Mouse (Mus musculus) lung, embryonic 14.5 days (tissue): Measurements from ENCODE around the gene Bbs9. TPM values are rescaled to one million over a fixed set of nuclear protein-coding genes. Genes with fewer than 3 reads are reported as not detected.

Experiments
- ATAC-seq: fragments of 200-750 bp; cut with Nextera tagmentation; 2 replicates; pipeline ENCODE4 v1.8.0; 2017; ENCODE audit warnings: mild to moderate bottlenecking, moderate TSS enrichment, moderate library complexity; ENCODE audit not compliant: insufficient read depth
- DNase-seq: peaks from one replicate; pipeline ENCODE4 v3.0.0-alpha.2; 2015
- H3K27ac ChIP-seq: fragments of 300-500 bp; sonication (generic); 2 replicates; pipeline ENCODE4 v1.5.1; 2014; ENCODE audit warnings: low read depth, mild to moderate bottlenecking, moderate library complexity
- H3K27me3 ChIP-seq: fragments of 300-500 bp; sonication (generic); 2 replicates; pipeline ENCODE4 v1.6.1; 2014; ENCODE audit warnings: low read length, control low read depth; ENCODE audit not compliant: insufficient read depth
- H3K36me3 ChIP-seq: fragments of 300-500 bp; sonication (generic); 2 replicates; pipeline ENCODE4 v1.6.1; 2014; ENCODE audit warnings: control low read depth; ENCODE audit not compliant: insufficient read depth
- H3K4me1 ChIP-seq: fragments of 300-500 bp; sonication (generic); 2 replicates; pipeline ENCODE4 v1.6.1; 2014; ENCODE audit warnings: antibody characterized with exemption, control low read depth; ENCODE audit not compliant: insufficient read depth
- H3K4me2 ChIP-seq: fragments of 300-500 bp; sonication (generic); 2 replicates; pipeline ENCODE4 v1.6.1; 2014; ENCODE audit warnings: mild to moderate bottlenecking
- H3K4me3 ChIP-seq: fragments of 300-500 bp; sonication (generic); 2 replicates; pipeline ENCODE4 v1.5.1; 2014; ENCODE audit warnings: low read depth, low read length
- H3K9ac ChIP-seq: fragments of 300-500 bp; sonication (generic); 2 replicates; pipeline ENCODE4 v1.6.1; 2014
- H3K9me3 ChIP-seq: fragments of 300-500 bp; sonication (generic); 2 replicates; pipeline ENCODE4 v1.6.1; 2016; ENCODE audit warnings: low read depth, low read length, control low read depth
- CTCF ChIP-seq: IDR thresholded peaks from 2 replicates; pipeline ENCODE4 v1.5.1; 2016; ENCODE audit warnings: antibody characterized with exemption, low read depth
- WGBS: fragments of 180-500 bp; shearing (Covaris S2); extraction: QIAGEN DNeasy Blood & Tissue Kit; methylation state at CpG from one replicate; pipeline ENCODE4 v1.1.7; 2014; 5-methylcytosine and 5-hydroxymethylcytosine counted together
- polyA plus RNA-seq: library from polyadenylated mRNA; unstranded; fragments of >200 nt; fragmentation: Nextera tagmentation; extraction: Ambion mirVana; gene quantifications from 2 replicates; pipeline ENCODE4 v1.2.1, GENCODE M21; 2014

Bbs9 gene
- polyA plus RNA-seq, 1 experiment from 2014 or later: 17.1 TPM

DNA sequence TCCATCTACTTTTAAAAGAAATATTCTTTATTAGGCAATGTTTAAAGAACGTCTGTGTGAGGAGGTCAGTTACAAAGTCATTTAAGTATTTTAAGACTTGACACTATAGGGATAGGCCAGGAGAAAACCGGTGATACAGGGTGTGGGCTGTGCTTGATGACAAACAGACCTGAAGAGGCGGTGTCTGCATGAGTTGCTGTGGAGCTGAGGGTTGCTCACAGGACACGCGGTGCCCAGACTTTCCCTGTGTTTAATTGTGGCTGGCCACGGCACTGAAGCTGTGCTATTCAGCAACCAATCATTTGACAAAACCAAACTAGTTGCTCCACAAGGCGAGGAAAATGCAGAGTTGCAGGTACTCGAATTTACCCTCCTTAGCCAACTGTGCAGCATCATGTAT, 286.0 kb downstream of the Bbs9 start:
- Histone ChIP-seq H3K4me1 (no peaks in the 10 kb centered on the region), H3K27ac (no peak overlapping the region), H3K9me3 (no peaks in the 10 kb centered on the region), H3K4me2 (no peak overlapping the region), H3K27me3 (no peaks in the 10 kb centered on the region), H3K9ac (no peak overlapping the region), H3K36me3 (no peaks in the 10 kb centered on the region), H3K4me3 (no peak overlapping the region)
- DNase-seq (no peak), ATAC-seq (no peak)
- TF ChIP-seq CTCF: no peak
- WGBS: 66% methylated on average over 8 of the region's 8 CpGs

DNA sequence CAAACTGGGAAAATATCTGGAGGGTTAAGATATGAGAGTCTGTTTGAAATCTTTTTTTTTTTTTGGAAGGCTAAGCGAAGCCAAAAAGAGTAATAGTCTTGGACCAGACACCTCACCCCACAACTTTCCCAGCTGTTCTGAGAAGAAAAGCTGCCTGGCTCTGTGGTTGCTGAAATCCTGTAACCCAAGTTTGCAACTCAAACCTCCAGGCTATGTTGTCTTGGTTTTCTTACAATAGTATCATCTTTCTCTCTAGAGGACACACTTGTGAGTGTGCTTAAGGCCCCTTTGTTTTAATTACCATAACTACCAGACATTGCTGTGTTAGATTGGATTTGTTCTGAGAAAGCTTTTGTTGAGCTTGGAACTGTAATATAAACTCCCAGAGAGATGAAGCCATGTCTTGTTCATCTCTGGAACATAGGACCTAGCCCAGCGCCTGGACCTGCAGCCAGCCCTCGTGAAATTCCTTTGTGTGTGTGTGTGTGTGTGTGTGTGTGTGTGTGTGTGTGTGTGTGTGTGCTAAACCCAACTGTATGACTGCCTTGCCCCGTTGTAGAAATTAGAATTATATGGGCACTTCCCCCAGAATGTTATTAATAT, 290.2 kb downstream of the Bbs9 start:
- Histone ChIP-seq H3K4me1 (no peaks in the 10 kb centered on the region), H3K27ac (no peak overlapping the region), H3K4me2 (no peak overlapping the region), H3K9me3 (no peaks in the 10 kb centered on the region), H3K27me3 (no peaks in the 10 kb centered on the region), H3K36me3 (no peaks in the 10 kb centered on the region), H3K4me3 (no peak overlapping the region), H3K9ac (no peak overlapping the region)
- peak; percentile 61 for DNase-seq
- no peak for TF ChIP-seq CTCF
- no peak for ATAC-seq
- WGBS: 34% methylated on average over 4 of the region's 4 CpGs

DNA sequence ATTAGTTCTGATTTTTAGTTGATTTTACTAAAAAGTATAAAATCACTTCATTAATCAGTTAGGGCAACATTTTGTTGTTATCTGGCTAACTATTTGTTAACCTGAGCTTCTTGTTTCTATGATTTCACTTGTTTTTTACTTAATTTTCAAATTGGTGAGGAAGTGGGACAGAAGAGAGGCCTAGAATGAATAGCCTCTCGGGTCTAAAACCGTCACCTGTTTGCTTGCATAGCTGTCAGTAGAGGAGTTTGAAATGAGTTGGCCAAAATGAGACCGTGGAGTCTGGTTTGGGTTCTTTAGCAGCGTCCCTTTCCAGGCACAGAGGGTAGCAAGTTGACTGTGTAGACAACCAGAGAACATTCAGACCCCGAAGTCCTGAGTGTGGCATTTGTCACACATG, 291.6 kb downstream of the Bbs9 start:
- ATAC-seq: no peak
- no peak overlapping the region for H3K4me3 ChIP-seq
- no peak overlapping the region for H3K4me2 ChIP-seq
- WGBS: 73% methylated on average over 5 of the region's 5 CpGs
- H3K36me3 ChIP-seq: no peaks in the 10 kb centered on the region
- H3K9me3 ChIP-seq: no peaks in the 10 kb centered on the region
- H3K27ac ChIP-seq: no peak overlapping the region
- DNase-seq: no peak
- H3K9ac ChIP-seq: no peak overlapping the region
- no peak for TF ChIP-seq CTCF
- no peaks in the 10 kb centered on the region for H3K27me3 ChIP-seq
- no peaks in the 10 kb centered on the region for H3K4me1 ChIP-seq

DNA sequence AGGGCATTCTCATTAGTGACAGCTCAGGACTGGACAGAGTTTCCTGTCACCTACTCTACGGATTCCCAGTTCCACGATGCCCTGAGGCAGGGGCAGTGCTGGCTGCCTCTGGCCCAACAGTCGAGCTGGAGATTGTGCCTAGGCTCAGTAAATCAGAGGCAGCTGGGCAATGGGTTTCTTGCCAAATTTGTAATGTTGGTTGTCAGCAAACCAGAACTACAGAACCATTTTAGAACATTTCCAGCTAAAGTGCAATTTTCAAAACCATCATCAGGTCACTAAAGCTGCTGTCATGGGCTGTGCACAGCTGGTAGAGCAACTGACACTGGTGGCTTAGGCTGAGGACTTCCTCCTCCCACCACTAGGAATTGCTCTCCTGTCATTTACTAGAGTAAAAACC, 292.3 kb downstream of the Bbs9 start:
- Histone ChIP-seq H3K27ac (no peak overlapping the region), H3K36me3 (no peaks in the 10 kb centered on the region), H3K27me3 (no peaks in the 10 kb centered on the region), H3K9ac (no peak overlapping the region), H3K4me1 (no peaks in the 10 kb centered on the region), H3K4me3 (no peak overlapping the region), H3K9me3 (no peaks in the 10 kb centered on the region), H3K4me2 (no peak overlapping the region)
- ATAC-seq: peak; percentile 49; the same call in 1 of the 2 replicates
- DNase-seq: peak; percentile 51
- WGBS: 34% methylated on average over 3 of the region's 3 CpGs
- TF ChIP-seq CTCF: peak; percentile 36

DNA sequence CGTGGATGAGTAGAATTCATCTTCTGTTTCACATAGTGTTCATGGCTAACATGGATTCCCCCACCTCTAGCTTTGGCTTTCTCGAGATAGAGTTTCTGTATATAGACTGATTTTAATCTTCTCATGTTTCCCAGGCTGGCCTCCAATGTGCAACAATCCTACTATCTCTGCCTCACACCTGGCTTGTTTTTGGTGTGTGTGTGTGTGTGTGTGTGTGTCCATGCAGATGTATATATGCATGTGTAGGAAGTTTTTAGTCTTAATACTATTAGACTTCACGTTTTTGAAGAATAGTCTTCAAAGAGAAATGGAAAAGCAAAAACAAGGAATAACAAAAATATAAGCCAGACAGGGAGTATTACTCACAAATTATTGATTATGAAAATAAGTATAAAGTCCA, 296.3 kb downstream of the Bbs9 start:
- no peaks in the 10 kb centered on the region for H3K9me3 ChIP-seq
- ATAC-seq: no peak
- no peak for TF ChIP-seq CTCF
- no peak for DNase-seq
- H3K27me3 ChIP-seq: no peaks in the 10 kb centered on the region
- no peak overlapping the region for H3K4me2 ChIP-seq
- H3K27ac ChIP-seq: no peak overlapping the region
- no peak overlapping the region for H3K9ac ChIP-seq
- WGBS: 84% methylated on average over 3 of the region's 3 CpGs
- no peaks in the 10 kb centered on the region for H3K36me3 ChIP-seq
- H3K4me1 ChIP-seq: no peaks in the 10 kb centered on the region
- H3K4me3 ChIP-seq: no peak overlapping the region

DNA sequence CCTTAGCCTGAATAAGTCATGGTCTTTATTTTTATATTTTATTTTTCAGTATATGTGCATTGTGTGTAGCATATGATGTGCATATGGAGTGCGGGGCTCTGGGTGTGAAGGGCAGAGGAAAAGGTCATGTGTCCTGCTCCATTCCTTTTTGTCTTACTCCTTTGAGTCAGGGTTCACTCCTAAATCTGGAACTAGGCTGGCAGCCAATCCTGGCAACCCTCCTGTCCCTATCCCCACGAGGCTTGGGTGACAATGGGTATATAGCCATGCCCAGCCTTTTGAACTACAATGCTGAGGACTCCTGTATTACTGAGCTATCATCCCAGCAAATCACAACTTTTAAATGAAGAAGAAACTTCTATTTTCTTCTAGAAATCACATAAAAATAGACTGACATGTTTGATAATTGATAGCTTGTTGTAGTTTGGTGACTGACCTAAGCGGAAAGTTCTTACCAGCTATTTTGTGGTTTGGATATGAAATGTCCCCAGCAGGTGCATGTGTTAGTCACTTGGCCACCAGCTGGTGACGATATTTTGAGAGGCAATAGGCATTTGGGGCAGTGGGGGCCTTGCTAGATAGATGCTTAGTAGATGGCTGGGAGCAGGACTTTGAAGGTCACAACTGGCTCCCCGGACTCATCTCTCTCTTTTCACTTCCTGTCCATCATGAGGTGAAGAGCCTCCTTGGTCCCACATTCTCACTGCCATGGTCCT, 300.9 kb downstream of the Bbs9 start:
- DNase-seq (no peak), ATAC-seq (no peak)
- WGBS: 76% methylated on average over 5 of the region's 5 CpGs
- no peaks in the 10 kb centered on the region for H3K36me3 ChIP-seq
- no peaks in the 10 kb centered on the region for H3K9me3 ChIP-seq
- no peaks in the 10 kb centered on the region for H3K4me1 ChIP-seq
- no peaks in the 10 kb centered on the region for H3K27me3 ChIP-seq
- H3K4me2 ChIP-seq: no peak overlapping the region
- H3K9ac ChIP-seq: no peak overlapping the region
- TF ChIP-seq CTCF: no peak
- H3K27ac ChIP-seq: no peak overlapping the region
- H3K4me3 ChIP-seq: no peak overlapping the region

DNA sequence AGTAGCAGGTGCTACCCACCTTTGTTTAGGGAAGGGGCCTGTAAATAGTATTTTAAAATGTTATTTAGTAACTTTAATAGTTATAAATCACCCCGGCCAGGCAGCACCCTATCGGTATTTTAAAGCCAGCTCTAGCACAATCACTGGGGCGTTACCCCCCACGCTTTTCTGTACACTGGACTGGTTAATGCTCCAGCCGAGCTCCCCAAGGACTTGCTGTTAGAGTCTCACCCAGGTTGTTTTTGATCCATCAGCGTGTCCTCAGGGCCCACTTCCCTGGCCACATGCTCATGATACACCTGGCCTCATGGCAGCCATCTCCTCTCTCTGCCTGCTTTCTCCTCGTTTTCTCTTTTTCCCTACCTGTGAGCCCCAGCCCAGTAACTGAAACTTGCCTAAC, 301.9 kb downstream of the Bbs9 start:
- no peak overlapping the region for H3K9ac ChIP-seq
- WGBS: 85% methylated on average over 7 of the region's 7 CpGs
- H3K9me3 ChIP-seq: no peaks in the 10 kb centered on the region
- H3K36me3 ChIP-seq: no peaks in the 10 kb centered on the region
- DNase-seq (no peak), ATAC-seq (no peak)
- no peaks in the 10 kb centered on the region for H3K4me1 ChIP-seq
- no peak overlapping the region for H3K27ac ChIP-seq
- H3K4me3 ChIP-seq: no peak overlapping the region
- no peak overlapping the region for H3K4me2 ChIP-seq
- no peak for TF ChIP-seq CTCF
- H3K27me3 ChIP-seq: no peaks in the 10 kb centered on the region
